Mouse (Mus musculus) lung, embryonic 15.5 days (tissue): ENCODE data around the gene Golga5. TPM values are rescaled to one million over a fixed set of nuclear protein-coding genes. Genes with fewer than 3 reads are reported as not detected.

Experiments
- ATAC-seq: fragments of 200-750 bp; cut with Nextera tagmentation; 2 replicates; pipeline ENCODE4 v1.8.0; 2017; ENCODE audit warnings: moderate number of reproducible peaks, borderline replicate concordance; ENCODE audit not compliant: low FRiP score, low TSS enrichment; ENCODE audit errors: extremely low read depth
- H3K27ac ChIP-seq: fragments of 300-500 bp; sonication (generic); 2 replicates; pipeline ENCODE4 v1.5.1; 2015; ENCODE audit warnings: moderate library complexity, mild to moderate bottlenecking, inconsistent platforms
- H3K27me3 ChIP-seq: fragments of 300-500 bp; sonication (generic); 2 replicates; pipeline ENCODE4 v1.6.1; 2015; ENCODE audit warnings: inconsistent platforms
- H3K36me3 ChIP-seq: fragments of 300-500 bp; sonication (generic); 2 replicates; pipeline ENCODE4 v1.6.1; 2015; ENCODE audit warnings: inconsistent platforms
- H3K4me1 ChIP-seq: fragments of 300-500 bp; sonication (generic); 2 replicates; pipeline ENCODE4 v1.6.1; 2015; ENCODE audit warnings: inconsistent platforms
- H3K4me2 ChIP-seq: fragments of 300-500 bp; sonication (generic); 2 replicates; pipeline ENCODE4 v1.6.1; 2015; ENCODE audit warnings: inconsistent platforms, mild to moderate bottlenecking, moderate library complexity
- H3K4me3 ChIP-seq: fragments of 300-500 bp; sonication (generic); 2 replicates; pipeline ENCODE4 v1.5.1; 2015; ENCODE audit warnings: mild to moderate bottlenecking, inconsistent platforms
- H3K9ac ChIP-seq: fragments of 300-500 bp; sonication (generic); 2 replicates; pipeline ENCODE4 v1.6.1; 2015; ENCODE audit warnings: inconsistent platforms
- H3K9me3 ChIP-seq: fragments of 300-500 bp; sonication (generic); 2 replicates; pipeline ENCODE4 v1.6.1; 2016; ENCODE audit warnings: inconsistent platforms
- WGBS: fragments of 180-500 bp; shearing (Covaris S2); methylation state at CpG from one replicate; pipeline ENCODE4 v1.1.7; 2015; 5-methylcytosine and 5-hydroxymethylcytosine counted together
- polyA plus RNA-seq: library from polyadenylated mRNA; unstranded; fragments of >200 nt; fragmentation: Nextera tagmentation; extraction: Ambion mirVana; gene quantifications from 2 replicates; pipeline ENCODE4 v1.2.1, GENCODE M21; 2015

Golga5 gene
- polyA plus RNA-seq, 1 experiment from 2014 or later, result 33.6 TPM

- Histone ChIP-seq H3K27ac (no peak overlapping the region), H3K9ac (no peak overlapping the region)
- WGBS, result 69% methylated on average over 12 of the region's 12 CpGs
Observed at GRCm38 (mm10) chr12:102432238-102432637, 36.7 kb upstream of the Golga5 start.

GRCm38 (mm10) chr12:102434107-102434506 is 34.8 kb upstream of the Golga5 start:
- no peak overlapping the region for H3K27ac ChIP-seq
- peaks cover 29% of the 10 kb centered on the region for H3K4me1 ChIP-seq
- no peak overlapping the region for H3K9ac ChIP-seq
- H3K27me3 ChIP-seq, result no peaks in the 10 kb centered on the region
- H3K4me3 ChIP-seq, result no peak overlapping the region
- no peak overlapping the region for H3K4me2 ChIP-seq
- H3K9me3 ChIP-seq, result no peaks in the 10 kb centered on the region
- ATAC-seq, result no peak
- WGBS, result 77% methylated on average over 4 of the region's 4 CpGs
- H3K36me3 ChIP-seq, result no peaks in the 10 kb centered on the region

More at GRCm38 (mm10) chr12:102432238-102432637, 36.7 kb upstream of the Golga5 start:
- no peak overlapping the region for H3K4me3 ChIP-seq
- no peaks in the 10 kb centered on the region for H3K27me3 ChIP-seq
- H3K4me1 ChIP-seq, result peaks cover 13% of the 10 kb centered on the region; the same call in 1 of the 2 replicates
- no peaks in the 10 kb centered on the region for H3K9me3 ChIP-seq
- no peak for ATAC-seq
- no peak overlapping the region for H3K4me2 ChIP-seq
- H3K36me3 ChIP-seq, result no peaks in the 10 kb centered on the region

GRCm38 (mm10) chr12:102436939-102437526 is 31.9 kb upstream of the Golga5 start:
- Histone ChIP-seq H3K4me2 (peak overlapping the region; percentile 62), H3K4me3 (no peak overlapping the region)

GRCm38 (mm10) chr12:102437952-102438351 is 31.0 kb upstream of the Golga5 start:
- H3K9me3 ChIP-seq, result no peaks in the 10 kb centered on the region
- H3K27me3 ChIP-seq, result no peaks in the 10 kb centered on the region
- peak; percentile 44; the same call in 1 of the 2 replicates for ATAC-seq
- peak overlapping the region; percentile 61 for H3K4me3 ChIP-seq
- H3K4me1 ChIP-seq, result peaks cover 25% of the 10 kb centered on the region
- H3K27ac ChIP-seq, result peak overlapping the region; percentile 58
- no peaks in the 10 kb centered on the region for H3K36me3 ChIP-seq
- 63% methylated on average over 5 of the region's 5 CpGs for WGBS
- no peak overlapping the region for H3K9ac ChIP-seq
- peak overlapping the region; percentile 62 for H3K4me2 ChIP-seq

More at GRCm38 (mm10) chr12:102436939-102437526, 31.9 kb upstream of the Golga5 start:
- Histone ChIP-seq H3K9ac (no peak overlapping the region), H3K27me3 (no peaks in the 10 kb centered on the region), H3K36me3 (no peaks in the 10 kb centered on the region), H3K27ac (peak overlapping the region; percentile 58; the same call in 1 of the 2 replicates), H3K9me3 (no peaks in the 10 kb centered on the region), H3K4me1 (peaks cover 29% of the 10 kb centered on the region)
- no peak for ATAC-seq
- WGBS, result 63% methylated on average over 10 of the region's 10 CpGs

GRCm38 (mm10) chr12:102438983-102439631 is 29.8 kb upstream of the Golga5 start:
- H3K4me3 ChIP-seq, result peak overlapping the region; percentile 61
- 2% methylated on average over 20 of the region's 20 CpGs for WGBS
- ATAC-seq, result peak; percentile 23; the same call in 1 of the 2 replicates
- H3K36me3 ChIP-seq, result no peaks in the 10 kb centered on the region
- no peaks in the 10 kb centered on the region for H3K27me3 ChIP-seq
- H3K9ac ChIP-seq, result peak overlapping the region; percentile 59
- H3K27ac ChIP-seq, result no peak overlapping the region
- H3K9me3 ChIP-seq, result no peaks in the 10 kb centered on the region
- peak overlapping the region; percentile 62 for H3K4me2 ChIP-seq
- peaks cover 25% of the 10 kb centered on the region for H3K4me1 ChIP-seq

- Histone ChIP-seq H3K27ac (no peak within 1 kb of the TSS), H3K4me2 (peak within 1 kb of the TSS; percentile 62), H3K4me1 (peaks cover 25% of the 10 kb centered on the region), H3K4me3 (peak within 1 kb of the TSS; percentile 61), H3K27me3 (no peaks in the 10 kb centered on the region), H3K9ac (peak within 1 kb of the TSS; percentile 59), H3K36me3 (no peaks in the 10 kb centered on the region), H3K9me3 (no peaks in the 10 kb centered on the region)
- under 1% methylated on average over 28 of the region's 28 CpGs for WGBS
- ATAC-seq, result peak; percentile 98
Observed at GRCm38 (mm10) chr12:102439632-102440023, 29.3 kb upstream of the Golga5 start, which contains the start of gene Lgmn. Lgmn (minus strand) TSS chr12:102439813.

GRCm38 (mm10) chr12:102440551-102440950 is 28.4 kb upstream of the Golga5 start:
- Histone ChIP-seq H3K27me3 (no peaks in the 10 kb centered on the region), H3K9me3 (no peaks in the 10 kb centered on the region), H3K36me3 (no peaks in the 10 kb centered on the region), H3K27ac (no peak overlapping the region), H3K4me1 (peaks cover 25% of the 10 kb centered on the region), H3K4me3 (no peak overlapping the region), H3K9ac (no peak overlapping the region), H3K4me2 (no peak overlapping the region)
- no peak for ATAC-seq
- 76% methylated on average over 7 of the region's 7 CpGs for WGBS

- Histone ChIP-seq H3K27me3 (no peaks in the 10 kb centered on the region), H3K4me1 (peaks cover 25% of the 10 kb centered on the region), H3K4me2 (no peak overlapping the region), H3K4me3 (no peak overlapping the region), H3K36me3 (no peaks in the 10 kb centered on the region), H3K9me3 (no peaks in the 10 kb centered on the region), H3K9ac (no peak overlapping the region), H3K27ac (no peak overlapping the region)
- ATAC-seq, result no peak
- 80% methylated on average over 6 of the region's 6 CpGs for WGBS
Observed at GRCm38 (mm10) chr12:102441141-102441540, 27.8 kb upstream of the Golga5 start.

- WGBS, result 81% methylated on average over 15 of the region's 15 CpGs
- Histone ChIP-seq H3K27ac (no peak overlapping the region), H3K9ac (no peak overlapping the region), H3K4me2 (no peak overlapping the region), H3K27me3 (no peaks in the 10 kb centered on the region), H3K9me3 (no peaks in the 10 kb centered on the region), H3K4me3 (no peak overlapping the region), H3K4me1 (peaks cover 12% of the 10 kb centered on the region), H3K36me3 (no peaks in the 10 kb centered on the region)
- ATAC-seq, result no peak
Observed at GRCm38 (mm10) chr12:102442639-102443038, 26.3 kb upstream of the Golga5 start.

- no peaks in the 10 kb centered on the region for H3K9me3 ChIP-seq
- peaks cover 4% of the 10 kb centered on the region; the same call in 1 of the 2 replicates for H3K4me1 ChIP-seq
- no peaks in the 10 kb centered on the region for H3K36me3 ChIP-seq
- no peak overlapping the region for H3K9ac ChIP-seq
- H3K27ac ChIP-seq, result no peak overlapping the region
- WGBS, result 80% methylated on average over 5 of the region's 5 CpGs
- H3K4me2 ChIP-seq, result no peak overlapping the region
- H3K27me3 ChIP-seq, result no peaks in the 10 kb centered on the region
- no peak for ATAC-seq
- no peak overlapping the region for H3K4me3 ChIP-seq
Observed at GRCm38 (mm10) chr12:102443676-102444075, 25.3 kb upstream of the Golga5 start.

- Histone ChIP-seq H3K36me3 (no peaks in the 10 kb centered on the region), H3K9me3 (no peaks in the 10 kb centered on the region), H3K4me2 (no peak overlapping the region), H3K27ac (no peak overlapping the region), H3K4me1 (peaks cover under 1% of the 10 kb centered on the region), H3K27me3 (no peaks in the 10 kb centered on the region), H3K9ac (no peak overlapping the region), H3K4me3 (no peak overlapping the region)
- WGBS, result 61% methylated on average over 4 of the region's 4 CpGs
- ATAC-seq, result no peak
Observed at GRCm38 (mm10) chr12:102445436-102445835, 23.5 kb upstream of the Golga5 start.

- 41% methylated on average over 10 of the region's 10 CpGs for WGBS
- Histone ChIP-seq H3K4me3 (no peak overlapping the region), H3K27me3 (no peaks in the 10 kb centered on the region), H3K27ac (0 out of 2 replicates have a peak overlapping the region, but pooled peaks have one; percentile 5), H3K9ac (no peak overlapping the region), H3K4me1 (peaks cover 9% of the 10 kb centered on the region), H3K9me3 (no peaks in the 10 kb centered on the region), H3K36me3 (no peaks in the 10 kb centered on the region), H3K4me2 (no peak overlapping the region)
- ATAC-seq, result peak; percentile 23; the same call in 1 of the 2 replicates
Observed at GRCm38 (mm10) chr12:102450437-102450836, 18.5 kb upstream of the Golga5 start.
